Mouse (Mus musculus) lung, postnatal 0 days (tissue): ENCODE data around the gene Klc4. TPM values are rescaled to one million over a fixed set of nuclear protein-coding genes. Genes with fewer than 3 reads are reported as not detected.

Source experiments
- ATAC-seq: fragments of 200-750 bp; cut with Nextera tagmentation; 2 replicates; pipeline ENCODE4 v1.8.0; 2017; ENCODE audit warnings: moderate library complexity
- DNase-seq: peaks from one replicate; pipeline ENCODE4 v3.0.0-alpha.2; 2016; ENCODE audit warnings: low spot score
- H3K27ac ChIP-seq: fragments of 300-500 bp; sonication (generic); 2 replicates; pipeline ENCODE4 v1.5.1; 2014; ENCODE audit warnings: antibody characterized with exemption, mild to moderate bottlenecking, low read length, mixed read lengths
- H3K27me3 ChIP-seq: fragments of 300-500 bp; sonication (generic); replicated peaks from 2 replicates; pipeline ENCODE4 v1.6.1; 2014; ENCODE audit warnings: low read length, mixed read lengths; ENCODE audit not compliant: insufficient read depth
- H3K36me3 ChIP-seq: fragments of 300-500 bp; sonication (generic); 2 replicates; pipeline ENCODE4 v1.6.1; 2014; ENCODE audit warnings: low read length, mixed read lengths; ENCODE audit not compliant: insufficient read depth
- H3K4me1 ChIP-seq: fragments of 300-500 bp; sonication (generic); 2 replicates; pipeline ENCODE4 v1.6.1; 2014; ENCODE audit warnings: antibody characterized with exemption, low read depth, low read length, mixed read lengths; ENCODE audit not compliant: insufficient read depth
- H3K4me2 ChIP-seq: fragments of 300-500 bp; sonication (generic); replicated peaks from 2 replicates; pipeline ENCODE4 v1.6.1; 2014; ENCODE audit warnings: low read depth, mild to moderate bottlenecking, low read length, moderate library complexity, mixed read lengths
- H3K4me3 ChIP-seq: fragments of 300-500 bp; sonication (generic); 2 replicates; pipeline ENCODE4 v1.5.1; 2014; ENCODE audit warnings: low read depth, low read length
- H3K9ac ChIP-seq: fragments of 300-500 bp; sonication (generic); replicated peaks from 2 replicates; pipeline ENCODE4 v1.6.1; 2014; ENCODE audit warnings: low read depth, mild to moderate bottlenecking
- H3K9me3 ChIP-seq: fragments of 300-500 bp; sonication (generic); 2 replicates; pipeline ENCODE4 v1.6.1; 2016; ENCODE audit warnings: low read length, mixed read lengths
- CTCF ChIP-seq: IDR thresholded peaks from 2 replicates; pipeline ENCODE4 v1.5.1; 2016; ENCODE audit warnings: antibody characterized with exemption, mild to moderate bottlenecking
- EP300 ChIP-seq: IDR thresholded peaks from 2 replicates; pipeline ENCODE4 v1.6.1; 2016; ENCODE audit warnings: antibody characterized with exemption, mild to moderate bottlenecking, control low read depth
- WGBS: fragments of 180-500 bp; shearing (Covaris S2); extraction: QIAGEN DNeasy Blood & Tissue Kit; methylation state at CpG from one replicate; pipeline ENCODE4 v1.1.7; 2014; 5-methylcytosine and 5-hydroxymethylcytosine counted together
- polyA plus RNA-seq: library from polyadenylated mRNA; unstranded; fragments of >200 nt; fragmentation: Nextera tagmentation; extraction: Ambion mirVana; gene quantifications from 2 replicates; pipeline ENCODE4 v1.2.1, GENCODE M21; 2015

The Klc4 gene
- 36.5 and 38.4 TPM in 2 replicates for polyA plus RNA-seq

GRCm38 (mm10) chr17:46645561-46646321 lies at the start of gene Klc4, which contains the start of gene Mrpl2:
Klc4 (minus strand) TSS chr17:46646022.
Mrpl2 (plus strand) TSS chr17:46646229.
- Histone ChIP-seq H3K4me2 (peak within 1 kb of the TSS; percentile 89), H3K9me3 (no peaks in the 10 kb centered on the region), H3K27ac (peak within 1 kb of the TSS; percentile 96), H3K27me3 (no peaks in the 10 kb centered on the region), H3K4me3 (peak within 1 kb of the TSS; percentile 83), H3K9ac (peak within 1 kb of the TSS; percentile 70), H3K36me3 (0 out of 2 replicates have a peak, but pooled peaks cover 5% of the 10 kb centered on the region), H3K4me1 (peaks cover 22% of the 10 kb centered on the region)
- DNase-seq (peak; percentile 98), ATAC-seq (peak; percentile 72)
- TF ChIP-seq EP300: peak; percentile 45; the same call in 1 of the 2 replicates
- no peak; the same call in 1 of the 2 replicates for TF ChIP-seq CTCF
- under 1% methylated on average over 53 of the region's 53 CpGs for WGBS

DNA sequence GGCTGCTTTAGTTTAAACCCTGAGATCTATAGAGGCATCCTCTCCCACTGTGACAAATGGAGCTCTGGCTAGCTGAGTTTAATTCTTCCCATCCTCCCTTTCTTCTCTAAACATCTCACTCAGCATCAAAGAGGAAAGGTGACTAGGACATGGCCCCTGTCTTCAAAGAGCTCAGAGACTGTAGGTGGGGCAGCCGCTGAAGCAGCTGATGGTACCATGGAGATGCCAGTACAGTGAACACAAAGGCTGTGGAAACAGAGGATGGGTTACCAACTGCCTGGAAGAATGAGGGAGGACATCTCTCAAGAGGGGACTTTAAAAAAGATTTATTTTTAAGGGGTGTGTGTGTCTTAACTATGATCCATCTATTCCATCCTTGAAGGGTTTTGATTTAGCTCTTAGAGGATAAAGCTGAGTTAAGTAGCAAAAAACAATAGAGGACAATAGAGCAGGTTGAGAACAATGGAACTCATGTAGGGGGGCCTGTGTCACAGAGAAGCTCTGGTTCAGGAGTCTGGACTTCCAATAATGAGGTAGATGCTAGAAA lies 48.8 kb upstream of the Klc4 start:
- Histone ChIP-seq H3K4me3 (no peak overlapping the region), H3K4me1 (no peaks in the 10 kb centered on the region), H3K27ac (no peak overlapping the region), H3K9me3 (no peaks in the 10 kb centered on the region), H3K4me2 (no peak overlapping the region), H3K27me3 (no peaks in the 10 kb centered on the region), H3K36me3 (no peaks in the 10 kb centered on the region), H3K9ac (no peak overlapping the region)
- no peak for ATAC-seq
- no peak for TF ChIP-seq CTCF
- no peak for TF ChIP-seq EP300
- WGBS: 58% methylated on average over 1 of the region's 1 CpGs
- no peak for DNase-seq

GRCm38 (mm10) chr17:46691390-46691789 lies 45.6 kb upstream of the Klc4 start:
- Histone ChIP-seq H3K27me3 (no peaks in the 10 kb centered on the region), H3K36me3 (no peaks in the 10 kb centered on the region), H3K4me1 (no peaks in the 10 kb centered on the region), H3K27ac (no peak overlapping the region), H3K4me3 (no peak overlapping the region), H3K4me2 (no peak overlapping the region), H3K9ac (no peak overlapping the region), H3K9me3 (no peaks in the 10 kb centered on the region)
- WGBS: 78% methylated on average over 2 of the region's 2 CpGs
- ATAC-seq: no peak; the same call in 1 of the 2 replicates
- no peak for DNase-seq
- TF ChIP-seq CTCF (no peak), EP300 (no peak)

- H3K27me3 ChIP-seq: no peaks in the 10 kb centered on the region
- H3K36me3 ChIP-seq: no peaks in the 10 kb centered on the region
- no peaks in the 10 kb centered on the region for H3K9me3 ChIP-seq
- no peak overlapping the region for H3K27ac ChIP-seq
- ATAC-seq: no peak
- H3K9ac ChIP-seq: no peak overlapping the region
- no peak overlapping the region for H3K4me2 ChIP-seq
- WGBS: 84% methylated on average over 12 of the region's 12 CpGs
- no peak for DNase-seq
- no peak overlapping the region for H3K4me3 ChIP-seq
- TF ChIP-seq EP300 (no peak), CTCF (no peak)
- H3K4me1 ChIP-seq: no peaks in the 10 kb centered on the region
These were observed 44.8 kb upstream of the Klc4 start for GRCm38 (mm10) chr17:46690665-46691064.

- Histone ChIP-seq H3K9ac (no peak overlapping the region), H3K4me3 (no peak overlapping the region), H3K27me3 (no peaks in the 10 kb centered on the region), H3K9me3 (no peaks in the 10 kb centered on the region), H3K27ac (no peak overlapping the region), H3K36me3 (peaks cover 22% of the 10 kb centered on the region; the same call in 1 of the 2 replicates), H3K4me2 (no peak overlapping the region), H3K4me1 (peaks cover 4% of the 10 kb centered on the region; the same call in 1 of the 2 replicates)
- no peak for TF ChIP-seq CTCF
- TF ChIP-seq EP300: no peak
- ATAC-seq: no peak
- 90% methylated on average over 6 of the region's 6 CpGs for WGBS
- DNase-seq: no peak
These were observed 40.1 kb upstream of the Klc4 start for GRCm38 (mm10) chr17:46685913-46686312.

DNA sequence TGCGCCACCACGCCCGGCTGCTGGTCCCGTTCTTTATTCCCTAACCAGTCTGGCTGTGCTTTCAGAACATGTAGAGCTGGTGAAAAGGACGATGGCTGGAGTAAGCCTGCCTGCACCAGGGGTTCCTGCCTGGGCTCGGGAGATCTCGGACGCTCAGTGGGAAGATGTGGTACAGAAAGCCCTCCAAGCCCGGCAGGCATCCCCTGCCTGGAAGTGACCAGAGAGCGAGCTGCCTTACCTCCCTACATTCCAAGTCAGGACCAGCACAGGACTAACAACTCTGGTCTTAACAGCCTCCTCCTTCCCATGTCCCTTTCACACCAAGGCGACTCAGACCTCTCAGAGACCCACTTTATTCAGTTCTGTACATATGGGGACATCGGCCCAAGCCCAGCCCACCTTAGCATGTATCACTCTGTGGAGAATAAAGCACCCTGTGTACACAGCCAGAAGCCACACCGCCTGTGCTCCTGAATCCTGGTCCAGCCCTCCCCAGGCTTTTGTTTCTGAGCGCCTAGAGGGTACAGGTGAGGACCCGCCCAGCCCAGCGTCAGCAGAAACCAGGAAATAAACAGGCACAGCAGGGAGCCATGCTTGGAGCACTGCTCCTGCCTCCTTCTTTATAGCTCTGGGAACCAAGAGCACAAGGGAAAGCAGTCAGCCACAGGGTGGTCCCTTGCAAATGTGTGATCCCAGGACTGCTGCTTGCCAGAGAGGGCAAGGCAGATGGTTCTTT lies 37.0 kb upstream of the Klc4 start:
- Histone ChIP-seq H3K27ac (no peak overlapping the region), H3K4me3 (no peak overlapping the region), H3K9me3 (no peaks in the 10 kb centered on the region), H3K4me1 (peaks cover 14% of the 10 kb centered on the region; the same call in 1 of the 2 replicates), H3K27me3 (no peaks in the 10 kb centered on the region), H3K4me2 (no peak overlapping the region), H3K36me3 (peaks cover 22% of the 10 kb centered on the region; the same call in 1 of the 2 replicates), H3K9ac (no peak overlapping the region)
- TF ChIP-seq EP300: no peak
- TF ChIP-seq CTCF: no peak
- 79% methylated on average over 16 of the region's 16 CpGs for WGBS
- no peak for DNase-seq
- ATAC-seq: no peak
